Mouse (Mus musculus): Measurements from ENCODE around the gene Scarf1.

DNA sequence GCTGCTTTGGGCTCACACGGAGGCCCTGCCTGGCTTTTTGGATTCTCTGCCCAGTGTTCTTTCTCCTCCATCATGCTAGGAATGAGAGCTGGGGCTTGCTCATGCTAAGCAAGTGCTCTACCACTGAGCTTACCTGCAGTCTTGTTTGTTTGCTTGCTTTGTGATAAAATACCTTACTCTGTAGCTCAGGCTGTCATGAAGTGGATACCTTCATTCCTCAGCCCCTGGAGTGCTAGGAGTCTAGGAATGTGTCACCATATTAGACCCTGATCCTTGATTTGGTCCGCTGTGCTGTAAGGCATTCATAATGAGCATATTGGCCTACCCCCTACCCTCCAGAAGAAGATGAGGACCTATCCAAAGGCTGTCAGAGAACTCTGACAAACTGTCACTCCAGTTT, 9.5 kb downstream of the Scarf1 start:
- TF ChIP-seq CTCF (IDR thresholded peaks at IDR 0.05; ENCODE audit: extremely low read depth, insufficient read length, insufficient replicate concordance, low read depth, low read length) = no peak
- no peak for TF ChIP-seq POLR2A (IDR thresholded peaks at IDR 0.05; ENCODE audit: low read depth, low read length)
